Mouse (Mus musculus) megakaryocyte, embryonic 14.5 days (primary cell): ENCODE results near the gene Fkbp7.

Experiments used
- FLI1 ChIP-seq: IDR thresholded peaks from 2 replicates; pipeline ENCODE4 v1.6.1; 2012; ENCODE audit warnings: low read length, inconsistent platforms, mixed read lengths
- GATA1 ChIP-seq: IDR thresholded peaks from 3 replicates; pipeline ENCODE4 v1.6.1; 2012; ENCODE audit warnings: mixed read lengths, low read length, inconsistent platforms, borderline replicate concordance

GRCm38 (mm10) chr2:76690436-76691204 lies 17.7 kb upstream of the Fkbp7 start:
- TF ChIP-seq GATA1 (no peak), FLI1 (no peak)
